Mouse (Mus musculus) megakaryocyte-erythroid progenitor cell, adult 5-6 weeks (primary cell): ENCODE measurements around the gene Zfp697. TPM values are rescaled to one million over a fixed set of nuclear protein-coding genes. Genes with fewer than 3 reads are reported as not detected.
"Not testable (repeated sequence)": the region's sequence is repeated elsewhere in the genome, so short reads cannot be mapped to it uniquely, and the experiment has no call there.

Source experiments
- ATAC-seq: replicated peaks from 2 replicates; pipeline ENCODE4 v1.8.0; 2016; ENCODE audit warnings: mild to moderate bottlenecking, inconsistent platforms; ENCODE audit not compliant: severe bottlenecking, poor library complexity, low FRiP score, low TSS enrichment
- total RNA-seq, 2 experiments: library from RNA; stranded (forward) in 1 of 2; stranded (reverse) in 1 of 2; fragments of 200-1000, 215-1000 nt in 1 of 2; fragments of >200 nt in 1 of 2; fragmentation: Nextera tagmentation in 1 of 2; gene quantifications; 2 replicates each; pipeline ENCODE4 v1.2.3; 2014 to 2017

Gene Zfp697
- total RNA-seq, 2 experiments from 2014 or later: not detected

GRCm38 (mm10) chr3:98471499-98471898 lies 89.2 kb downstream of the Zfp697 start:
- not testable (repeated sequence) for ATAC-seq

- not testable (repeated sequence) for ATAC-seq
Observed at GRCm38 (mm10) chr3:98494184-98494583, 111.9 kb downstream of the Zfp697 start.

GRCm38 (mm10) chr3:98495055-98495454 lies 112.8 kb downstream of the Zfp697 start:
- not testable (repeated sequence) for ATAC-seq

GRCm38 (mm10) chr3:98496762-98497161 lies 114.5 kb downstream of the Zfp697 start:
- ATAC-seq: peak; percentile 68

- ATAC-seq: not testable (repeated sequence)
Observed at GRCm38 (mm10) chr3:98497401-98497800, 115.1 kb downstream of the Zfp697 start.

GRCm38 (mm10) chr3:98507229-98507628 lies 125.0 kb downstream of the Zfp697 start:
- not testable (repeated sequence) for ATAC-seq

GRCm38 (mm10) chr3:98510414-98510813 lies 128.2 kb downstream of the Zfp697 start, which contains the start of gene Hsd3b4:
TSS of gene Hsd3b4 (minus strand) at chr3:98510514.
- not testable (repeated sequence) for ATAC-seq

- ATAC-seq: not testable (repeated sequence)
Observed at GRCm38 (mm10) chr3:98522779-98523178, 140.5 kb downstream of the Zfp697 start.

GRCm38 (mm10) chr3:98524552-98524951 lies 142.3 kb downstream of the Zfp697 start:
- not testable (repeated sequence) for ATAC-seq

- ATAC-seq: not testable (repeated sequence)
Observed at GRCm38 (mm10) chr3:98524978-98525377, 142.7 kb downstream of the Zfp697 start.

GRCm38 (mm10) chr3:98547641-98548040 lies 165.4 kb downstream of the Zfp697 start:
- ATAC-seq: not testable (repeated sequence)

- not testable (repeated sequence) for ATAC-seq
Observed at GRCm38 (mm10) chr3:98548495-98548894, 166.2 kb downstream of the Zfp697 start.

- peak; percentile 80 for ATAC-seq
Observed at GRCm38 (mm10) chr3:98550215-98550614, 168.0 kb downstream of the Zfp697 start.

GRCm38 (mm10) chr3:98550832-98551231 lies 168.6 kb downstream of the Zfp697 start:
- not testable (repeated sequence) for ATAC-seq

- not testable (repeated sequence) for ATAC-seq
Observed at GRCm38 (mm10) chr3:98560711-98561110, 178.4 kb downstream of the Zfp697 start.

- ATAC-seq: not testable (repeated sequence)
Observed at GRCm38 (mm10) chr3:98563831-98564230, 181.6 kb downstream of the Zfp697 start.

- ATAC-seq: not testable (repeated sequence)
Observed at GRCm38 (mm10) chr3:98564894-98565293, 182.6 kb downstream of the Zfp697 start.

GRCm38 (mm10) chr3:98567717-98568116 lies 185.5 kb downstream of the Zfp697 start:
- ATAC-seq: not testable (repeated sequence)

- not testable (repeated sequence) for ATAC-seq
Observed at GRCm38 (mm10) chr3:98581024-98581423, 198.8 kb downstream of the Zfp697 start.

GRCm38 (mm10) chr3:98582202-98582601 lies 199.9 kb downstream of the Zfp697 start:
- not testable (repeated sequence) for ATAC-seq

GRCm38 (mm10) chr3:98582622-98583021 lies 200.4 kb downstream of the Zfp697 start:
- ATAC-seq: not testable (repeated sequence)

GRCm38 (mm10) chr3:98587721-98588120 lies 205.5 kb downstream of the Zfp697 start:
- no peak for ATAC-seq
